ENCODE assay signal across 8 mouse cellular contexts in the genomic region with DNA sequence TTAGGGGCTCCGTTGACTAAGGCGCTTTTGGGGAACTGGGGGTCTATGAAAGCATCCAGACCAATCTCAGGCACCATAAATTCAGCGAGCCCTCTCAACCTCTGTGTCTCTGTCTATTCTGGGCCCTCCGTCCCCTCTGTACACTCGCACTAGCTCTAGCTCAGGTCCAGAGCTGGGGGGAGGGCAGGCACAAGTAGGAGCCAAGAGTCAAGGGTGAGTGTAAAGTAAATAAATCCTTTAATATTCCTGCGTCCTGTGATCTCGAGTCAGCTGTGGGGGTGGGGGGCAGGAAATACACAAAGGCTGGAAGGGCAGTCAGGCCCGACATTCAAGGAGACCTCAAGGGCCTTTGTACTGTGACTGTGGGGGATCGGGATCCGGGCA. TPM values are rescaled to one million over a fixed set of nuclear protein-coding genes. Genes with fewer than 3 reads are reported as not detected.
DNase-seq lines count a peak whose midpoint lies in the region; ATAC-seq lines count a peak whose summit lies in the region.

No protein-coding gene starts in this region.

- intact Hi-C loops in heart, postnatal 14 days (cut with DNase I): no loop called here

- peaks cover 37% of the 10 kb centered on the region for H3K4me1 ChIP-seq in heart, embryonic 12.5 days (replicated peaks)
- H3K4me1 ChIP-seq in forebrain, embryonic 10.5 days: peaks cover 55% of the 10 kb centered on the region
- peaks cover 54% of the 10 kb centered on the region for H3K4me1 ChIP-seq in limb, embryonic 10.5 days
- H3K4me1 ChIP-seq in midbrain, embryonic 15.5 days: peaks cover 39% of the 10 kb centered on the region

- peak overlapping the region; percentile 87 for H3K4me2 ChIP-seq in heart, embryonic 12.5 days
- peak overlapping the region; percentile 85 for H3K4me2 ChIP-seq in midbrain, embryonic 15.5 days

- no peak overlapping the region for H3K27ac ChIP-seq in heart, embryonic 12.5 days (ENCODE audit: poor library complexity, severe bottlenecking)
- no peak overlapping the region for H3K27ac ChIP-seq in forebrain, embryonic 10.5 days
- H3K27ac ChIP-seq in limb, embryonic 10.5 days: peak overlapping the region; percentile 62; the same call in 1 of the 2 replicates
- no peak overlapping the region; the same call in 1 of the 2 replicates for H3K27ac ChIP-seq in midbrain, embryonic 15.5 days

- peak overlapping the region; percentile 53 for H3K4me3 ChIP-seq in heart, embryonic 12.5 days
- H3K4me3 ChIP-seq in forebrain, embryonic 10.5 days: peak overlapping the region; percentile 57
- H3K4me3 ChIP-seq in limb, embryonic 10.5 days: peak overlapping the region; percentile 62
- H3K4me3 ChIP-seq in midbrain, embryonic 15.5 days: peak overlapping the region; percentile 54

- no peaks in the 10 kb centered on the region for H3K36me3 ChIP-seq in heart, embryonic 12.5 days
- H3K36me3 ChIP-seq in forebrain, embryonic 10.5 days (replicated peaks): no peaks in the 10 kb centered on the region
- no peaks in the 10 kb centered on the region for H3K36me3 ChIP-seq in limb, embryonic 10.5 days
- H3K36me3 ChIP-seq in midbrain, embryonic 15.5 days (replicated peaks): no peaks in the 10 kb centered on the region

- DNase-seq in heart, postnatal 14 days: no peak
- DNase-seq in forebrain, embryonic 10.5 days (ENCODE audit: extremely low spot score, low spot score): no peak
- DNase-seq in limb, embryonic 10.5 days (ENCODE audit: low spot score): no peak
- no peak for DNase-seq in spleen, postnatal 36 days (ENCODE audit: low spot score in 2 of 2)
- no peak for DNase-seq in ovary, postnatal 10 days (ENCODE audit: low spot score)
- DNase-seq in urinary bladder, postnatal 25 days (ENCODE audit: low spot score): no peak

- WGBS in heart, embryonic 12.5 days: 3% methylated on average over 10 of the region's 10 CpGs
- under 1% methylated on average over 10 of the region's 10 CpGs for WGBS in forebrain, embryonic 10.5 days
- 2% methylated on average over 10 of the region's 10 CpGs for WGBS in limb, embryonic 10.5 days
- WGBS in midbrain, embryonic 15.5 days: 0% methylated on average over 10 of the region's 10 CpGs

- no peak for ATAC-seq in heart, embryonic 12.5 days (ENCODE audit: insufficient number of reproducible peaks, low FRiP score)
- peak; percentile 53 for ATAC-seq in midbrain, embryonic 15.5 days (replicated peaks)

- H3K9ac ChIP-seq in heart, embryonic 12.5 days: peak overlapping the region; percentile 70
- H3K9ac ChIP-seq in midbrain, embryonic 15.5 days: peak overlapping the region; percentile 49

- peaks cover 85% of the 10 kb centered on the region for H3K27me3 ChIP-seq in heart, embryonic 12.5 days (replicated peaks)
- peaks cover 100% of the 10 kb centered on the region for H3K27me3 ChIP-seq in forebrain, embryonic 10.5 days (ENCODE audit: poor library complexity, severe bottlenecking)
- peaks cover 100% of the 10 kb centered on the region for H3K27me3 ChIP-seq in limb, embryonic 10.5 days (ENCODE audit: low read depth, poor library complexity, severe bottlenecking)
- peaks cover 86% of the 10 kb centered on the region for H3K27me3 ChIP-seq in midbrain, embryonic 15.5 days (replicated peaks)

- peaks cover 5% of the 10 kb centered on the region; the same call in 1 of the 2 replicates for H3K9me3 ChIP-seq in heart, embryonic 12.5 days (replicated peaks)
- H3K9me3 ChIP-seq in forebrain, embryonic 10.5 days: peaks cover 5% of the 10 kb centered on the region
- 0 out of 2 replicates have a peak, but pooled peaks cover 2% of the 10 kb centered on the region for H3K9me3 ChIP-seq in limb, embryonic 10.5 days (replicated peaks)
- H3K9me3 ChIP-seq in midbrain, embryonic 15.5 days: no peaks in the 10 kb centered on the region

RNA-seq across cellular contexts. Expression of a gene that starts 0.5 kb away (rescaled TPM):
- polyA plus RNA-seq in heart, embryonic 12.5 days (2016; fragmentation: Nextera tagmentation; extraction: Ambion mirVana): not detected in 2 replicates
- under 1 TPM; 0.73 to 0.96 TPM for total RNA-seq in heart, postnatal 14 days (2021)
- polyA plus RNA-seq in forebrain, embryonic 10.5 days (2016; fragmentation: Nextera tagmentation; extraction: Ambion mirVana): not detected in 2 replicates
- 0.10 TPM in 1 of 2 replicates, not detected in the other for polyA plus RNA-seq in limb, embryonic 10.5 days (2016; fragmentation: Nextera tagmentation; extraction: Ambion mirVana)
- 0.25 and 0.42 TPM in 2 replicates for polyA plus RNA-seq in midbrain, embryonic 15.5 days (2015; fragmentation: Nextera tagmentation; extraction: Ambion mirVana)

RNA-seq across cellular contexts. Expression of a gene that starts 4.6 kb away (rescaled TPM):
- 2.2 and 2.6 TPM in 2 replicates for polyA plus RNA-seq in heart, embryonic 12.5 days (2016; fragmentation: Nextera tagmentation; extraction: Ambion mirVana)
- total RNA-seq in heart, postnatal 14 days (2021): 1 to 10 TPM; 2.4 to 3.1 TPM
- polyA plus RNA-seq in forebrain, embryonic 10.5 days (2016; fragmentation: Nextera tagmentation; extraction: Ambion mirVana): 0.55 and 0.91 TPM in 2 replicates
- 0.81 and 1.1 TPM in 2 replicates for polyA plus RNA-seq in limb, embryonic 10.5 days (2016; fragmentation: Nextera tagmentation; extraction: Ambion mirVana)
- 0.99 and 1.3 TPM in 2 replicates for polyA plus RNA-seq in midbrain, embryonic 15.5 days (2015; fragmentation: Nextera tagmentation; extraction: Ambion mirVana)

RNA-seq across cellular contexts. Expression of a gene that starts 4.7 kb away (rescaled TPM):
- 16.0 and 16.6 TPM in 2 replicates for polyA plus RNA-seq in heart, embryonic 12.5 days (2016; fragmentation: Nextera tagmentation; extraction: Ambion mirVana)
- 1 to 10 TPM; 6.3 to 7.2 TPM for total RNA-seq in heart, postnatal 14 days (2021)
- polyA plus RNA-seq in forebrain, embryonic 10.5 days (2016; fragmentation: Nextera tagmentation; extraction: Ambion mirVana): 13.4 and 13.9 TPM in 2 replicates
- 11.4 and 12.1 TPM in 2 replicates for polyA plus RNA-seq in limb, embryonic 10.5 days (2016; fragmentation: Nextera tagmentation; extraction: Ambion mirVana)
- polyA plus RNA-seq in midbrain, embryonic 15.5 days (2015; fragmentation: Nextera tagmentation; extraction: Ambion mirVana): 13.5 and 13.6 TPM in 2 replicates

RNA-seq across cellular contexts. Expression of a gene that starts 6.9 kb away (rescaled TPM):
- 1.8 and 2.1 TPM in 2 replicates for polyA plus RNA-seq in heart, embryonic 12.5 days (2016; fragmentation: Nextera tagmentation; extraction: Ambion mirVana)
- 10 to 100 TPM; 17.9 to 19.0 TPM for total RNA-seq in heart, postnatal 14 days (2021)
- polyA plus RNA-seq in forebrain, embryonic 10.5 days (2016; fragmentation: Nextera tagmentation; extraction: Ambion mirVana): 0.57 and 0.99 TPM in 2 replicates
- polyA plus RNA-seq in limb, embryonic 10.5 days (2016; fragmentation: Nextera tagmentation; extraction: Ambion mirVana): 0.40 and 0.45 TPM in 2 replicates
- 4.0 and 4.5 TPM in 2 replicates for polyA plus RNA-seq in midbrain, embryonic 15.5 days (2015; fragmentation: Nextera tagmentation; extraction: Ambion mirVana)

RNA-seq across cellular contexts. Expression of a gene that starts 14.1 kb away (rescaled TPM):
- polyA plus RNA-seq in heart, embryonic 12.5 days (2016; fragmentation: Nextera tagmentation; extraction: Ambion mirVana): 10.2 and 10.8 TPM in 2 replicates
- total RNA-seq in heart, postnatal 14 days (2021): 1 to 10 TPM; 5.1 to 5.6 TPM
- 1.4 and 2.1 TPM in 2 replicates for polyA plus RNA-seq in forebrain, embryonic 10.5 days (2016; fragmentation: Nextera tagmentation; extraction: Ambion mirVana)
- 1.4 and 1.7 TPM in 2 replicates for polyA plus RNA-seq in limb, embryonic 10.5 days (2016; fragmentation: Nextera tagmentation; extraction: Ambion mirVana)
- polyA plus RNA-seq in midbrain, embryonic 15.5 days (2015; fragmentation: Nextera tagmentation; extraction: Ambion mirVana): 8.1 TPM in 2 replicates
